Mouse (Mus musculus) heart, embryonic 16.5 days (tissue): Measurements from ENCODE around the gene Fstl5. TPM values are rescaled to one million over a fixed set of nuclear protein-coding genes. Genes with fewer than 3 reads are reported as not detected.
"Not testable (repeated sequence)": the region's sequence is repeated elsewhere in the genome, so short reads cannot be mapped to it uniquely, and the experiment has no call there.

Source experiments
- ATAC-seq: fragments of 200-750 bp; cut with Nextera tagmentation; replicated peaks from 2 replicates; pipeline ENCODE4 v1.8.0; 2017; ENCODE audit warnings: moderate number of reproducible peaks; ENCODE audit not compliant: insufficient read depth, low FRiP score; ENCODE audit errors: extremely low read depth
- H3K27ac ChIP-seq: fragments of 300-500 bp; sonication (generic); 2 replicates; pipeline ENCODE4 v1.5.1; 2014; ENCODE audit warnings: mild to moderate bottlenecking, low read length, control low read depth, moderate library complexity
- H3K27me3 ChIP-seq: fragments of 300-500 bp; sonication (generic); 2 replicates; pipeline ENCODE4 v1.6.1; 2014; ENCODE audit warnings: low read length, mixed read lengths; ENCODE audit not compliant: control insufficient read depth, insufficient read depth
- H3K36me3 ChIP-seq: fragments of 300-500 bp; sonication (generic); 2 replicates; pipeline ENCODE4 v1.6.1; 2014; ENCODE audit not compliant: control insufficient read depth, insufficient read depth
- H3K4me1 ChIP-seq: fragments of 300-500 bp; sonication (generic); 2 replicates; pipeline ENCODE4 v1.6.1; 2014; ENCODE audit warnings: low read length, mixed read lengths; ENCODE audit not compliant: control insufficient read depth, insufficient read depth
- H3K4me2 ChIP-seq: fragments of 300-500 bp; sonication (generic); 2 replicates; pipeline ENCODE4 v1.6.1; 2014; ENCODE audit warnings: low read depth, mild to moderate bottlenecking, control low read depth, low read length
- H3K4me3 ChIP-seq: fragments of 300-500 bp; sonication (generic); 2 replicates; pipeline ENCODE4 v1.5.1; 2014; ENCODE audit warnings: mild to moderate bottlenecking, control low read depth, low read length
- H3K9ac ChIP-seq: fragments of 300-500 bp; sonication (generic); 2 replicates; pipeline ENCODE4 v1.6.1; 2014; ENCODE audit warnings: low read length, control low read depth
- H3K9me3 ChIP-seq: fragments of 300-500 bp; sonication (generic); replicated peaks from 2 replicates; pipeline ENCODE4 v1.6.1; 2016; ENCODE audit warnings: low read length; ENCODE audit not compliant: control insufficient read depth
- WGBS: fragments of 180-500 bp; shearing (Covaris S2); extraction: QIAGEN DNeasy Blood & Tissue Kit; methylation state at CpG from one replicate; pipeline ENCODE4 v1.1.7; 2014; 5-methylcytosine and 5-hydroxymethylcytosine counted together
- polyA plus RNA-seq: library from polyadenylated mRNA; unstranded; fragments of >200 nt; fragmentation: Nextera tagmentation; extraction: Ambion mirVana; gene quantifications from 2 replicates; pipeline ENCODE4 v1.2.1, GENCODE M21; 2015

Gene Fstl5
- polyA plus RNA-seq, 1 experiment from 2014 or later = 0.05 TPM

- ATAC-seq = no peak
- no peak overlapping the region for H3K4me3 ChIP-seq
- WGBS = 94% methylated on average over 4 of the region's 4 CpGs
- H3K4me2 ChIP-seq = no peak overlapping the region
- no peak overlapping the region for H3K9ac ChIP-seq
- H3K4me1 ChIP-seq = no peaks in the 10 kb centered on the region
- H3K27ac ChIP-seq = no peak overlapping the region
- no peaks in the 10 kb centered on the region for H3K9me3 ChIP-seq
- no peaks in the 10 kb centered on the region for H3K36me3 ChIP-seq
- H3K27me3 ChIP-seq = no peaks in the 10 kb centered on the region
Observed at GRCm38 (mm10) chr3:76369910-76370309, 295.8 kb downstream of the Fstl5 start.

- 76% methylated on average over 6 of the region's 6 CpGs for WGBS
- H3K4me3 ChIP-seq = no peak overlapping the region
- ATAC-seq = no peak
- no peaks in the 10 kb centered on the region for H3K27me3 ChIP-seq
- no peaks in the 10 kb centered on the region for H3K9me3 ChIP-seq
- H3K27ac ChIP-seq = no peak overlapping the region
- H3K4me1 ChIP-seq = no peaks in the 10 kb centered on the region
- H3K9ac ChIP-seq = no peak overlapping the region
- no peak overlapping the region for H3K4me2 ChIP-seq
- no peaks in the 10 kb centered on the region for H3K36me3 ChIP-seq
Observed at GRCm38 (mm10) chr3:76428775-76429372, 354.8 kb downstream of the Fstl5 start.

DNA sequence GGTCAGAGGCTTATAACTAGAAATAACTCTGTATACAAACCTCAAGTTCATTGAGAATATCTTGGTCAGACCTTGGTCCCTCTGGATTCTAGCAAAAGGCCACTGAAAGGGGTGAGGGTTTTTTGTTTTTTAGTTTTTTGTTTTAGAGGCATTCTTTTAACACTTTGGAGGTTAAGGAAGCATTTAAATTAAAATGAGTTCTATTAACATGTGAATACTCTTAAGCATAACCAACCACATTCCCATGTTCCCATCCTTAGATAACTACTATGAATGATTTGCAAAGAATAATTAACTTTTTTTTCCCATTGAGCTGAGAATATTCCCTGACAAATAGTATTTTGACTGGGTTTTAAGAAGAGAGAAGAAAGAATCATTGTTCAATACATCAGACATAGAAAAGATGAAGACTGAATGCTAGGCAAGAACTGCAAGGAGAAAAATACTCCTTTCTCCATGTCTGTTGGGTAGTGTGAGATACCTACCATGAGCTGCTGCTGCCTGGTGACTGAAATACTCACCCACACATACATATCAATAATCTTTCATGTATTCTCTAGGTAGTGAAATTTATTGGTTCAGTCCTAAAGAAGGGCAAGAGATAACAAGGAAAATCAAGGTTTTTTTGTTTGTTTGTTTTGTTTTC is 393.3 kb downstream of the Fstl5 start:
- no peaks in the 10 kb centered on the region for H3K27me3 ChIP-seq
- H3K9me3 ChIP-seq = no peaks in the 10 kb centered on the region
- ATAC-seq = no peak

DNA sequence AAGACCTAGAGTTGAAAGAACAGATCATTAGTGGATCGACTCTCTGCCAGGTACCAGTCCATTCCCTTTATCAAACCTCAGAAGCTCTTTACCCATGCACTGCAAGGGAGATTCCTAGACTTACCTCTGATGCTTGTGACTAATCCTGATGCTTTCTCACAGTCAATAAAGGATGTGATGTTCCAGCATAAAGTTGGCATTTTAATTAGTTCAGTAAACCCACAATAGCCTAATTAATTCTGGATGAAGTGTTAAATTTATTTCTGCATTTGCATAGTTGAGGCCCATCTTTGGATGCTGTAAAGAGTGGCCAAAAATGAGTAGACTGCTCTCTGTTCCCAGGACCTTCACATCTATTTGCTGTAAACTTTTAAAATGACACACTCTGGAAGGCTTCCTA is 394.1 kb downstream of the Fstl5 start:
- WGBS = 71% methylated on average over 1 of the region's 1 CpGs
- Histone ChIP-seq H3K36me3 (no peaks in the 10 kb centered on the region), H3K27me3 (no peaks in the 10 kb centered on the region), H3K27ac (no peak overlapping the region), H3K9ac (no peak overlapping the region), H3K4me1 (no peaks in the 10 kb centered on the region), H3K4me2 (no peak overlapping the region), H3K9me3 (no peaks in the 10 kb centered on the region), H3K4me3 (no peak overlapping the region)
- ATAC-seq = no peak

More for the DNA sequence above, 393.3 kb downstream of the Fstl5 start:
- H3K27ac ChIP-seq = no peak overlapping the region
- H3K9ac ChIP-seq = no peak overlapping the region
- no peak overlapping the region for H3K4me3 ChIP-seq
- H3K4me2 ChIP-seq = no peak overlapping the region
- no peaks in the 10 kb centered on the region for H3K36me3 ChIP-seq
- no peaks in the 10 kb centered on the region for H3K4me1 ChIP-seq

DNA sequence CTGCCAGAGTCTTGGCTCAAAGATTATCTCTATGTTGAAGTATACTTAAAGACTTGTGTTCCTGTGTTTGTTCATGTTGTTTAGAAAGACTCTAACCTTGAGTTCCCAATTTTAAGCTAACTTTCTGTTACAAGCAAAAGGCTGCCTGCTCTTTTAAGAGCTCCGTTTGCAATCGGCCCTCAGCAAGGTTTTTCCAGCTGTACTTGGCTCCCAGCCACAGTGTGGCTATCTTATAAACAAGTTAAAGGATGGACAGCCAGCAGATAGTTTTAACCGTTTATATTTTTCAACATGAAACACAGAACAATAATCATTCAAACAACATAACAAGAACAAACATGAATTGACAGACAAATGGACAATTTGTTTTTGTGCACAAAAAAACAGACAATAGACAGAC is 433.8 kb downstream of the Fstl5 start:
- H3K9me3 ChIP-seq, H3K4me2 ChIP-seq, H3K4me1 ChIP-seq, ATAC-seq, H3K9ac ChIP-seq, H3K4me3 ChIP-seq, H3K27me3 ChIP-seq, H3K27ac ChIP-seq, H3K36me3 ChIP-seq: not testable (repeated sequence)
- 35% methylated on average over 3 of the region's 3 CpGs for WGBS

DNA sequence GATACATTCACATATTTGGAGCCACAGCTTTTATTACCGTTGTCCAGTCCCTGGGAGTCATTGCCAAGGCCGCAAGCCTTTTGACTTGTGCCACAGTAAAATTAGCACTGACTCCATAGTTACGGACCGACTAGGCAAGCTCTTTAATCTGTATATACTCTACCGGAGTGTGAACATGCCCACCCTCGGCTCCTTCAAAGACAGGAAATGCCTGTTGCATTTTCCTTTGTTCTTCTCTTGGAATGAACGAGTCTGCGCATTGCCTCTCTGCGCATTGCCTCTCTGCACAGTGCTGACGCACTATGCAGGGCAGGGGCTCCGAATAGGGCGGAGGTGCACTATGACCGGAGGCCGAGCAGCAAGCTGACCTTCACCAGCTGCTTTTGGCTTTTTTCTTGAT is 434.7 kb downstream of the Fstl5 start:
- Histone ChIP-seq H3K27me3 (no peaks in the 10 kb centered on the region), H3K4me2 (no peak overlapping the region), H3K27ac (no peak overlapping the region), H3K4me3 (no peak overlapping the region), H3K4me1 (no peaks in the 10 kb centered on the region), H3K9ac (no peak overlapping the region), H3K36me3 (no peaks in the 10 kb centered on the region), H3K9me3 (peaks cover 6% of the 10 kb centered on the region)
- WGBS = 77% methylated on average over 14 of the region's 14 CpGs
- no peak for ATAC-seq

GRCm38 (mm10) chr3:76567346-76567745 is 493.3 kb downstream of the Fstl5 start:
- Histone ChIP-seq H3K4me2 (no peak overlapping the region), H3K4me1 (no peaks in the 10 kb centered on the region), H3K9ac (no peak overlapping the region), H3K36me3 (no peaks in the 10 kb centered on the region), H3K27me3 (no peaks in the 10 kb centered on the region), H3K27ac (no peak overlapping the region), H3K9me3 (no peaks in the 10 kb centered on the region), H3K4me3 (no peak overlapping the region)
- ATAC-seq = no peak

DNA sequence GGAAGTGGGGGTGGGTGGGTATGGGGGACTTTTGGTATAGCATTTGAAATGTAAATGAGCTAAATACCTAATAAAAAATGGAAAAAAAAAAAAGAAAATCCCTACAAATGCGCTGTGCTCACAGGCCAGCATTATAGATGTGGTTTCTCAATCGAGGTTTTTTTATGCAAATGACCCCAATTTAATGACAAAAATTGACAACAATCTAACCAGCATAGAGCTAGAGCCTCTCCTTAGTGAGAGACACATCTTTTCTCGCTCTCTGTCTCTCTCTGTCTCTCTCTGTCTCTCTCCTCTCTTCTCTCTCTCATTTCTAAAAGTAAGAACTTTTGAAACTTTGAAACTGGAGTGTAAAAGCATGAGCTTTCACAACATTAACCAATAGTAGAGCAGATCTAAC is 498.4 kb downstream of the Fstl5 start:
- no peaks in the 10 kb centered on the region for H3K27me3 ChIP-seq

GRCm38 (mm10) chr3:76572920-76573541 is 499.0 kb downstream of the Fstl5 start:
- Histone ChIP-seq H3K27me3 (no peaks in the 10 kb centered on the region), H3K4me2 (no peak overlapping the region), H3K4me1 (no peaks in the 10 kb centered on the region), H3K4me3 (no peak overlapping the region), H3K27ac (no peak overlapping the region), H3K9me3 (0 out of 2 replicates have a peak, but pooled peaks cover 3% of the 10 kb centered on the region), H3K36me3 (no peaks in the 10 kb centered on the region), H3K9ac (no peak overlapping the region)
- ATAC-seq = no peak
- WGBS = 71% methylated on average over 3 of the region's 3 CpGs

More for the DNA sequence above, 498.4 kb downstream of the Fstl5 start:
- Histone ChIP-seq H3K4me3 (no peak overlapping the region), H3K4me1 (no peaks in the 10 kb centered on the region), H3K36me3 (no peaks in the 10 kb centered on the region), H3K9ac (no peak overlapping the region), H3K27ac (no peak overlapping the region), H3K4me2 (no peak overlapping the region), H3K9me3 (0 out of 2 replicates have a peak, but pooled peaks cover 3% of the 10 kb centered on the region)
- ATAC-seq = no peak
- 62% methylated on average over 3 of the region's 3 CpGs for WGBS
